Mouse (Mus musculus) testis, adult 2 months (tissue): ENCODE results near the gene Oaz2.

Experiments
- CTCF ChIP-seq: fragments of 200-500 bp; IDR thresholded peaks from 2 replicates; pipeline ENCODE4 v1.5.1; 2012; ENCODE audit warnings: low read depth, mild to moderate bottlenecking, inconsistent platforms, low read length, moderate library complexity; ENCODE audit not compliant: control insufficient read depth, insufficient read depth, insufficient replicate concordance
- POLR2A ChIP-seq: fragments of 200-500 bp; IDR thresholded peaks from 2 replicates; pipeline ENCODE4 v1.6.1; 2012; ENCODE audit warnings: low read depth, mild to moderate bottlenecking, inconsistent platforms, low read length, moderate library complexity; ENCODE audit not compliant: control insufficient read depth

DNA sequence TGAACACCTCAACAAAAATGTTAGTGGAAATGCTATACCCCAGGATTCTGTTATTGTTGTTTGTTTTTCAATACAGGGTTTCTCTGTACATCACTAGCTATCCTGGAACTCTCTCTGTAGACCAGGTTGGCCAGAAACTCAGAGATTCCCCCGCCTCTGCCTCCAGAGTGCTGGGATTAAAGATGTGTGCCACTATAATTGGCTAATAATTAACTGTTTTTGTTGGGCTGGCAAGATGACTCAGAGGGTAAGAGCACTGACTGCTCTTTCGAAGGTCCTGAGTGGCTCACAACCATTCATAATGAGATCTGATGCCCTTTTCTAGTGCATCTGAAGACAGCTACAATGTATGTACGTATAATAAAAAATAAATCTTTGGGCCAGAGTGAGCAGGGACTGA lies 67.1 kb downstream of the Oaz2 start:
- no peak for TF ChIP-seq CTCF
- no peak for TF ChIP-seq POLR2A
